Mouse (Mus musculus): ENCODE measurements around the gene Tbx10. TPM values are rescaled to one million over a fixed set of nuclear protein-coding genes. Genes with fewer than 3 reads are reported as not detected.

Tbx10 gene
- polyA plus RNA-seq, 1 experiment, result not detected

- Histone ChIP-seq H3K36me3 (ENCODE audit: control insufficient read depth, insufficient read depth, low read length, poor library complexity, severe bottlenecking) (no peaks in the 10 kb centered on the region), H3K9me3 (replicated peaks; ENCODE audit: control insufficient read depth, insufficient read depth, low read length, poor library complexity, severe bottlenecking) (no peaks in the 10 kb centered on the region), H3K9ac (ENCODE audit: low read depth, poor library complexity, severe bottlenecking) (no peak overlapping the region), H3K27me3 (ENCODE audit: control insufficient read depth, insufficient read depth, low read length, poor library complexity, severe bottlenecking) (no peaks in the 10 kb centered on the region), H3K4me3 (ENCODE audit: low read depth, low read length) (no peak overlapping the region), H3K27ac (ENCODE audit: insufficient read depth, low read length) (no peak overlapping the region), H3K4me1 (ENCODE audit: control insufficient read depth, insufficient read depth, low read length) (peaks cover 2% of the 10 kb centered on the region)
- TF ChIP-seq EP300 (IDR thresholded peaks at IDR 0.05; ENCODE audit: insufficient read depth, low read depth, low read length) (no peak), CTCF (IDR thresholded peaks at IDR 0.05; ENCODE audit: low read depth, low read length) (no peak), POLR2A (IDR thresholded peaks at IDR 0.05; ENCODE audit: insufficient read depth, low read length) (no peak)
These were observed 1.7 kb upstream of the Tbx10 start for GRCm38 (mm10) chr19:3990804-3991203.

- Histone ChIP-seq H3K4me1 (ENCODE audit: control insufficient read depth, insufficient read depth, low read length) (no peaks in the 10 kb centered on the region), H3K9me3 (replicated peaks; ENCODE audit: control insufficient read depth, insufficient read depth, low read length, poor library complexity, severe bottlenecking) (no peaks in the 10 kb centered on the region), H3K9ac (ENCODE audit: low read depth, poor library complexity, severe bottlenecking) (no peak overlapping the region), H3K36me3 (ENCODE audit: control insufficient read depth, insufficient read depth, low read length, poor library complexity, severe bottlenecking) (no peaks in the 10 kb centered on the region), H3K27ac (ENCODE audit: insufficient read depth, low read length) (no peak overlapping the region), H3K4me3 (ENCODE audit: low read depth, low read length) (no peak overlapping the region), H3K27me3 (ENCODE audit: control insufficient read depth, insufficient read depth, low read length, poor library complexity, severe bottlenecking) (no peaks in the 10 kb centered on the region)
- no peak for TF ChIP-seq POLR2A (IDR thresholded peaks at IDR 0.05; ENCODE audit: insufficient read depth, low read length)
- TF ChIP-seq EP300 (IDR thresholded peaks at IDR 0.05; ENCODE audit: insufficient read depth, low read depth, low read length), result no peak
- TF ChIP-seq CTCF (IDR thresholded peaks at IDR 0.05; ENCODE audit: low read depth, low read length), result no peak
These were observed 990 bp upstream of the Tbx10 start for GRCm38 (mm10) chr19:3991562-3991961.

- H3K36me3 ChIP-seq (ENCODE audit: control insufficient read depth, insufficient read depth, low read length, poor library complexity, severe bottlenecking), result no peaks in the 10 kb centered on the region
- H3K9me3 ChIP-seq (replicated peaks; ENCODE audit: control insufficient read depth, insufficient read depth, low read length, poor library complexity, severe bottlenecking), result no peaks in the 10 kb centered on the region
- TF ChIP-seq CTCF (IDR thresholded peaks at IDR 0.05; ENCODE audit: low read depth, low read length) (no peak), POLR2A (IDR thresholded peaks at IDR 0.05; ENCODE audit: insufficient read depth, low read length) (no peak), EP300 (IDR thresholded peaks at IDR 0.05; ENCODE audit: insufficient read depth, low read depth, low read length) (no peak)
- no peaks in the 10 kb centered on the region for H3K4me1 ChIP-seq (ENCODE audit: control insufficient read depth, insufficient read depth, low read length)
- no peak overlapping the region for H3K9ac ChIP-seq (ENCODE audit: low read depth, poor library complexity, severe bottlenecking)
- no peak overlapping the region for H3K4me3 ChIP-seq (ENCODE audit: low read depth, low read length)
- no peaks in the 10 kb centered on the region for H3K27me3 ChIP-seq (ENCODE audit: control insufficient read depth, insufficient read depth, low read length, poor library complexity, severe bottlenecking)
- H3K27ac ChIP-seq (ENCODE audit: insufficient read depth, low read length), result no peak overlapping the region
These were observed 586 bp upstream of the Tbx10 start for GRCm38 (mm10) chr19:3991966-3992365.

- no peaks in the 10 kb centered on the region for H3K9me3 ChIP-seq (replicated peaks; ENCODE audit: control insufficient read depth, insufficient read depth, low read length, poor library complexity, severe bottlenecking)
- no peak for TF ChIP-seq POLR2A (IDR thresholded peaks at IDR 0.05; ENCODE audit: insufficient read depth, low read length)
- no peak for TF ChIP-seq CTCF (IDR thresholded peaks at IDR 0.05; ENCODE audit: low read depth, low read length)
- no peak for TF ChIP-seq EP300 (IDR thresholded peaks at IDR 0.05; ENCODE audit: insufficient read depth, low read depth, low read length)
- no peaks in the 10 kb centered on the region for H3K4me1 ChIP-seq (ENCODE audit: control insufficient read depth, insufficient read depth, low read length)
These were observed 2.4 kb downstream of the Tbx10 start for GRCm38 (mm10) chr19:3994932-3995331.

GRCm38 (mm10) chr19:3995505-3995904, 3.0 kb downstream of the Tbx10 start:
- Histone ChIP-seq H3K9ac (ENCODE audit: low read depth, poor library complexity, severe bottlenecking) (no peak overlapping the region), H3K4me1 (ENCODE audit: control insufficient read depth, insufficient read depth, low read length) (no peaks in the 10 kb centered on the region), H3K36me3 (ENCODE audit: control insufficient read depth, insufficient read depth, low read length, poor library complexity, severe bottlenecking) (no peaks in the 10 kb centered on the region), H3K4me3 (ENCODE audit: low read depth, low read length) (no peak overlapping the region), H3K27ac (ENCODE audit: insufficient read depth, low read length) (no peak overlapping the region), H3K27me3 (ENCODE audit: control insufficient read depth, insufficient read depth, low read length, poor library complexity, severe bottlenecking) (no peaks in the 10 kb centered on the region), H3K9me3 (replicated peaks; ENCODE audit: control insufficient read depth, insufficient read depth, low read length, poor library complexity, severe bottlenecking) (no peaks in the 10 kb centered on the region)
- no peak for TF ChIP-seq CTCF (IDR thresholded peaks at IDR 0.05; ENCODE audit: low read depth, low read length)
- TF ChIP-seq EP300 (IDR thresholded peaks at IDR 0.05; ENCODE audit: insufficient read depth, low read depth, low read length), result no peak
- TF ChIP-seq POLR2A (IDR thresholded peaks at IDR 0.05; ENCODE audit: insufficient read depth, low read length), result no peak

More at GRCm38 (mm10) chr19:3994932-3995331, 2.4 kb downstream of the Tbx10 start:
- Histone ChIP-seq H3K27me3 (ENCODE audit: control insufficient read depth, insufficient read depth, low read length, poor library complexity, severe bottlenecking) (no peaks in the 10 kb centered on the region), H3K4me3 (ENCODE audit: low read depth, low read length) (no peak overlapping the region), H3K36me3 (ENCODE audit: control insufficient read depth, insufficient read depth, low read length, poor library complexity, severe bottlenecking) (no peaks in the 10 kb centered on the region), H3K27ac (ENCODE audit: insufficient read depth, low read length) (no peak overlapping the region), H3K9ac (ENCODE audit: low read depth, poor library complexity, severe bottlenecking) (no peak overlapping the region)

GRCm38 (mm10) chr19:3996106-3996505, 3.6 kb downstream of the Tbx10 start:
- Histone ChIP-seq H3K36me3 (ENCODE audit: control insufficient read depth, insufficient read depth, low read length, poor library complexity, severe bottlenecking) (no peaks in the 10 kb centered on the region), H3K27me3 (ENCODE audit: control insufficient read depth, insufficient read depth, low read length, poor library complexity, severe bottlenecking) (no peaks in the 10 kb centered on the region), H3K9ac (ENCODE audit: low read depth, poor library complexity, severe bottlenecking) (no peak overlapping the region), H3K9me3 (replicated peaks; ENCODE audit: control insufficient read depth, insufficient read depth, low read length, poor library complexity, severe bottlenecking) (no peaks in the 10 kb centered on the region), H3K27ac (ENCODE audit: insufficient read depth, low read length) (no peak overlapping the region), H3K4me3 (ENCODE audit: low read depth, low read length) (no peak overlapping the region), H3K4me1 (ENCODE audit: control insufficient read depth, insufficient read depth, low read length) (no peaks in the 10 kb centered on the region)
- TF ChIP-seq EP300 (IDR thresholded peaks at IDR 0.05; ENCODE audit: insufficient read depth, low read depth, low read length), result no peak
